Mouse (Mus musculus): ENCODE data around the gene Flywch1.

Gene Flywch1

DNA sequence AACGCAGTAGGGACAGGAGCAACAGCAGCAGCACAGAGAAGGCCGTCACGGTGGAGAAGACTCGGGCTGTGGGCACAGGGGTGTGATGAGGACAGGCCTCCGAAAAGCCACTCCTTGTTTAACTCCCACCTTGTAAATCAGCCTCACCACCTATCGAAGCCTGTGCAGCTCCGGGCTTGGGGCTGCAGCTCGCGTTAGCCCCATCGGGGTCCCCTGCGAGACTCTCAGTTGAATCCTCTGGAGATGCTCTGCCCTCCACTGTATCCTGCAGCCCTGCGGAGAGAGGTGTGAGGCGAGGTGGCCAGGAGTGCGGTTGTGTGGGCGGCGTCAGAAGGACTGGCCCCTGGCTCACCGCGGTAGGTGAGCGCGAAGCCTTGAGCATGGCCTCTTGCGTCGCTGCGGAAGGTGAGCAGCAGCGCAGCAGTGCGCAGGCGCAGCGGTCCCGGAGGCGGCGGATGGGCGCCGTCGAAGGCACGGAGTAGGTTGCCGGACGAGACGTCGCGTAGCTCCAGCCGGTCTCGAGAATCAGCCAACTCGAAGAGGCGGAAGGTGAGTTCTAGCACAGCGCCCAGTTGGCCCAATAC, 29.1 kb downstream of the Flywch1 start:
- DNase-seq: peak; percentile 65

DNA sequence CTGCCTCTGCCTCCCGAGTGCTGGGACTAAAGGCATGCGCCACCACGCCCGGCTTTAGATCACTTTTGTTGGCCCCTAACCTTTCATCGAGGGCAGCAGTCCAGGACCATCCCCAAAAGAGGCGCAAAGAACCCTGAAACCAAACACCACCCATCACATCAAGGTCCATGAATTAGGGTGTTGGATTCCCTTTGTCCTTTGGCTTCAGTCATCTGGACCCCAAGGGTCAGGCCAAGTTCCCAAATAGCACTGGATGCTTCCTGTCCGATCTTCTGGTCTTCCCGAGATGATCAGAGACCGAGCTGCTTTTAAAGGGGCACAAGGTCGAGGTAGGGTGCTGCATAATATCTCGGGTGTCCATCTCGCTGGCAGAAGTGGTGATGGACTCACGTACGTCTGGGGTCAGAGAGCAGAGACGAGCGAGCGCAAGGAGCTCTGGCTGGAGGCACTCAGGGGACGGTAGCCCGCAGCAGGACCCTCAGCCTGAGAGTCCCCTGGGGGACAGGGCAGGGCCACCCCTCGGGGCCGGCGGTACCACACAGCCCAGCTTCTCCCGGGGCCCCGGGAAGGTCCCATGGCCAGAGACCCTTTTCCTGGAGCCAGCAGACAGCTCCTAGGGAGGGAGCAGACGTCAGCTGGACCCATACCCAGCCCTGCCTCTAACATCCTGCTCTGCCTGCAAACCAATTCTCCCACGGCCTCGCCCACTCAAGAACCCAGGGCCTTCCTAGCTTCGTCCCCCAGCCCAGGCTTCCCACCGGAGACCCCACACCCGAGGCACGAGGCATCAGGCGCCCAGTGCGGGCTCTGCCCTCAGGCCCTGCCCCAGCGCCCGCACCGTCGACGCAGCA, 29.8 kb downstream of the Flywch1 start:
- DNase-seq: no peak

DNA sequence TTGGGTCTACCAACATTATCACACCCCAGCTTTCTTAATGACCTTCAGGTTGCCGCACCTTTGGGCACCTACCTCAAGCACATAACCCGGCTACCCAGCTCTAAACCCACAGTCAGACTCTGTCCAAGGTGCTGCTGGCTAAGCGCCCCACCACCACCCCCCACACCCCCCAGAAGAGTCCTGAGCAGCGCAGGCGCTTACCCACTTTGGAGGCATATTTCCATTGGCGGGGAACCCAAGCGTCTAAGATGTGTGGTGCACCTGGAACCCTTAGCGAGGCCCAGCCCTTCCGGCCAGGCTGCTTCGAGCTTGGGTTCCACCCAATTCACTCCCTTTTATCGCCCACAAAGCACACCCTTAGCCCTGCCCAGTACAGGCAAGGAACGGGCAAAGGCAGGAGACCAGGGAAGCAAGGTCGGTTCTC, 30.8 kb downstream of the Flywch1 start, which contains the start of gene Paqr4:
Paqr4 (minus strand) TSS at position 270 of the 424 bp plus-strand sequence.
- peak; percentile 39 for DNase-seq

DNA sequence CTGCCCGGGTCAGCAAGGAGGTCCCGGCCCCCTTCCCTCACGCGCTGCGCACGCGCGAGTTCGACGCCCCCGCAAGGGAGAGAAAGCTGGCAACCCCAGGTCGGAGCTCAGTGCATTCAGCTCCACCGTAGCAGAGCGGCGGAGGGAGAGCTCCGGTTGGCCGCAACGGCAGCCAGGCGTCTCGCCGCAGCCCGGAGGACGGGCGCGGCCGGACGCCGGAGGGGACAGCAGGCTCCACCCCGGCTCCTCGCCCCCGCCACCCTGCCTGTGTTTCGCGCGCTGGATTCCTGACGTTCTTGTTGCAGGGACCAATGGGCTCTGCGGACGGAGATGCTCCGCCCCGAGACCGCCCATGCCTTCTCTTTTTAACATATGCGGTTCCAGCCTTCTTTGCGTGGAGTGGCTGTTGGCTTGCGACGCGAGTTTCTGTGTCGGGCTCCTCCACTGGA, 31.2 kb downstream of the Flywch1 start:
- peak; percentile 75 for DNase-seq

DNA sequence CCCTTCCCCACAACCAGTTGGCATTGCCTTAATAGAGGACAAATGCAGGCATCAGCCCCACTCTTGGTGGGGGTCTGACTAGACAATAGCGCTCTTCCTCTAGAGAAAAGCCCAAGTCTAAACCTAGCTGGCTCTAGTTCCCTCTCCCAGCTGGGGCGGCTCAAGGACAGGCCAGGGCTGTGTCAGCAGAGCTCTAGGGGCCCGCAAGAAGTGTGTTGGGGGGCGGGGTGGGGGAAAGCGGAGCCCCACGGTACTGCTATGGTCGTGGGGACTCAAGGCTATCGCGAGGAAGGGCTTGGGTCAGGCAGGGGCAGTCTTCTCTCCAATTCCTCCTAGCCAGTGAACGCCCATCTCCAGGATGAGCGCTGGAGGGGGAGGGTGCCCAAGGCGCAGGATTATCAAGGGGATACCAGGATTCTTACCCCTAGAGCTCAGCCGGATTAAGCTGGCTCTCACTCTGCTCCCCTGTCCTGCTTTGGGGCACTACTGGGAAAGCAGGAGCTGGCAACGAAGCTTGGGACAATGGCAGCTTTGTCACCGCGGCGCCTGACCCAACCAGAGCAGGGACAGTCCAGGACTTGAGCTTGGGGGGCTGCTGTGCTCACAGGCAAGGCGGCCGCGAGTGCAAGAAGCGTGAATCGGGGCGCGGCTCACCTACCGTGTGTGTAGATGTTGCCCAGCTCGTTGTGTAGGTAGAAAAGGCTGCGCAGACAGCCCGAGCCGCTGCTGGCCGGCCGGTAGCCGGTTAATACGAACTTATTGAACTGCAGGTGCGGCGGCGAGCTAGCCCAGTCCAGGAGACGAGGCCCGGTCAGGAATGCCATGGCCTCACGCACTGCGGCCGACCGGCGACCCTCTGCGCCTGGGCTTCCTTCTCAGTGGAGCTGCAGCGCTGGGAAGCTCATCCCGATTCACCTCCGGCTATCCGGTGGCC, 31.9 kb downstream of the Flywch1 start:
- no peak for DNase-seq

- DNase-seq: no peak
Measured at GRCm38 (mm10) chr17:23738836-23739201, 32.6 kb downstream of the Flywch1 start.

DNA sequence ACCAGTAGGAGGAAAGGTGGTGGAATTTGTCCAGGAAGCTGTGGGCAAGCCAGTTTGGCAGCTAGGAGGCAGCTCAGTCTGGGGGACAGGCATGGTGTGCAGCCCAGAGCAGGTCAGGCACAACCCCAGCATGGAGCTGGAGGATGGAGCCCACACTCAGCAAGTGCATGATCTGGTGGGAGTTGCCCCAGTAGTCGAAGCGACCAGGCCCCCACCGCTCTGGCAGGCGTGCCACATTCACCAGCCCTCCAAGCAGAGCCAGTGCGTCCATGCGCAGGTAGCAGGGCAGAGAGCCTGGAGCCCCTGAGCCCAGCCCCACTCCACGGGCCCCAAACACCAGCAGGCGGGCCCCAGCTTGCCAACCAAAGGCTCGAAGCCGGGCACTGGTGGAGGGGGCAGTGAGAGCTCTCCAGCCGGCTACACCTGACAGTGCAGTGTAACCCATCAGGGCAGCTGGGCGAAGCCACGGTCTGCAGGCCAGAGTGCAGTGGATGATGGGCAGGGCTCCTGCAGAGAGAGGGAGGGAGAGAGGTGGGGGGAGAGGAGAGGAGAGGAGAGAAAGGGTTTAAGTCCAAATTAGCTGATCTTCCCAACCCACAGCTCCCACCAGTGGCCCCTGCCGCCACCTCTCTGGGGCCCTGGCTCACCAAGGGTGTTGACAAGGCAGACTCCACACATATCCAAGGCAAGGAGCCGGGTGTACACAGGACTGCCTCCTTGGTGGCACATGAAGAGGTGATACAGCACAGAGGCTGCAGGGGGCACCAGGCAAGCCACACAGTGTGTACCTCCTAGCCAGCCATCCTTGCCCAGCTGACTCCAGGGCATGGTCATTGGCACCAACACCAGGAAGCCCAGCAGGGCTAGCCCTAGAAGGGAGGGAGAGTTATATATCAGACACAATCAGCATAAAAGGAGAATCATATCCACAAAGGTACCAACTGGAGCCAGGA, 33.6 kb downstream of the Flywch1 start:
- DNase-seq: no peak

DNA sequence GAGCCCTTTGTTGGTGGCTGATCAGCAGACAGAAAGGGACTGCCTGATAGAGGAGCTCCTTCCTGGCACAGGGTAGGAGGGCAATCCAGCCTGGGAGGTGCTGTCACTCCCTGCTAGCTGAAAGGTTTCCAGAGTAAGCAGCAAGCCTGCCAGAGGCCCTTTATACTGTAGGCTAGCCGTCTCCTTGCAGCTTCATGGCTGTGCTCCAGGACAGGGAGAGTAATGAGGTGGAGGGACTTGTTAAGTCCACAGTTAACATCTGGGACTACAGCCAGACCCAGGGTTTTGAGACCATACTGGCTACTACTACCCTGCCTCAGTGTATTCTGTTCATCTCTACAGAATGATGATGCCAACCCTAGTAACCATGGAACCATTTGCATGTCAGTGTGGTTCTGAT, 37.1 kb downstream of the Flywch1 start:
- DNase-seq: no peak

DNA sequence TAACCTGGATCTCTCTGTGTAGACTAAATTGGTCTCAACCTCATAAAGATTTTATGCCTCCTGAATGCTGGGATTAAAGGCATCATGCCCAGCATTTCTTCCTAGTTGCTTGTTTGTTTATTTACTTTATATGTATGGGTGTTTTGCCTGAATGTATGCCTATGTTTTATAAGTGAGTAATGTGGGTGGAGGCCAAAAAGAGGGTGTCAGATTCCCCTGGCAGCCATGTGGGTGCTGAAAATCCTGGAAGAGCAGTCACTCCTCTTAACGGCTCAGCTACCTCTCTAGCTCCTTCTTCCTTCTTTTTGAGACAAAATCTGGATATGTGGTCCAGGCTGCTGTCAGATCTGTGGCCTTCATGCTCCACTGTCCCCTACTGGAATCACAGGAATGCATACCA, 41.0 kb downstream of the Flywch1 start:
- DNase-seq: no peak

DNA sequence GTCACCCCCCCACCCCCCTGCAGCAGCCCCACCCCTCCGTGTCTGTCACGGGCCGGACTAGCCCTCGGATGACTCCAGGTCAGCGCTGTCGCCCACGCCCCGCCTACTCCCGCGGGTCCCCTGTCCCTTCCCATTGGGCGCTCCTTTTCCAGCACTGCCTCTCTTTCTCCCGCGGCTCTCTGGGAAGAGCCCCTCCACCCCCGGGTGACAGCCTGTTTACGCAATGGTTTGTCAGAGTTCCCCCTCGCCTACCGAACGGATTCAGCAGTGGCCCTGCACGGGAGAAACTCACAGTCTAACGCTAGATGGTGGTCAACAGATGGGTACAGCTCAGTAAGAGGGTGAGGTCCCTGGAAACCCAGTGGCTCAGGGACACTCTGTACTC, 44.7 kb downstream of the Flywch1 start:
- no peak for DNase-seq

- DNase-seq: peak; percentile 97
Measured at GRCm38 (mm10) chr17:23725999-23726757, 45.2 kb downstream of the Flywch1 start, which contains the start of gene Pkmyt1. Gene Pkmyt1 (plus strand): TSS chr17:23726336.

GRCm38 (mm10) chr17:23725477-23725876, 45.9 kb downstream of the Flywch1 start:
- no peak for DNase-seq

GRCm38 (mm10) chr17:23722376-23723125, 48.9 kb downstream of the Flywch1 start, which contains the start of gene 1520401A03Rik:
Gene 1520401A03Rik (minus strand): TSS chr17:23722783.
- no peak for DNase-seq

GRCm38 (mm10) chr17:23721886-23722285, 49.5 kb downstream of the Flywch1 start:
- DNase-seq: no peak

DNA sequence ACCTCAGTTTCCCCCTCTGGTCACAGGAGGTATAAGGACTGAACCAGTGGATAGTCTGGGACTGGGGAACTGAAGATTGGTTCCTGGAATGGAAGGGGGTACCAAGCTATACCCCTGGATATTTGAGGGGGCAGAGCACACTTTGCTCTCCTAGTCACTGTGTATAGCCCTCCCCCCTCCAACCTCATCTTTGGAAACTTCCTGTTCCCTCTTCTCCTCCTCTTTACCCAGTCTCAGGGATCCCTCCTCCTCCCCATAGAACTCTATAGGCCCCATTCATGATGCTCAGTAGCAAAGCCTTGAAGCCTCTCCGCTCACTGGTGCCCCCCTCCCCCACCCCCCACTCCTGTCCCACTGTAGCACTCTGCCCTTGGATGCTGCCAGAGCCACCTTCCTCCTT, 51.9 kb downstream of the Flywch1 start:
- no peak for DNase-seq

DNA sequence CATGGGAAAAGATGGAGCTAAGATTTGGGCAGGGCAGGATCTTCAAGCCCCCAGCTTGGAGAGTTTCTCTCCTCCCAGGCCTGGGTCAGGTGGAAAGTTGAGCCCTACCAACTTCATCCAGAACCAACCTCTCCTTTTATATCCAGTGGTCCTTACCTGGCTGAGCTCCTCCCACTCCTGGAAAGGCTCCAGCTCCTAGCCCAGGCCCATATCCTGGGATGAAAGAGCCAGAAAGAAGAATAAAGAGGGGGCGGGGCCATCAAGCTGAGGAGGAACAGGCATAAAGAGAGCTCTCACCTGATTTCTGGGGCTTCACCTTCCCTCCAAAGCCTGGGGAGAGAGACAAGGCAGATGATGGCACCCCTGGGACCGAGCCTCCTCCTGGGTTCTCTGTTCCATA, 54.4 kb downstream of the Flywch1 start:
- DNase-seq: no peak

GRCm38 (mm10) chr17:23706212-23706611, 65.2 kb downstream of the Flywch1 start:
- DNase-seq: peak; percentile 72

DNA sequence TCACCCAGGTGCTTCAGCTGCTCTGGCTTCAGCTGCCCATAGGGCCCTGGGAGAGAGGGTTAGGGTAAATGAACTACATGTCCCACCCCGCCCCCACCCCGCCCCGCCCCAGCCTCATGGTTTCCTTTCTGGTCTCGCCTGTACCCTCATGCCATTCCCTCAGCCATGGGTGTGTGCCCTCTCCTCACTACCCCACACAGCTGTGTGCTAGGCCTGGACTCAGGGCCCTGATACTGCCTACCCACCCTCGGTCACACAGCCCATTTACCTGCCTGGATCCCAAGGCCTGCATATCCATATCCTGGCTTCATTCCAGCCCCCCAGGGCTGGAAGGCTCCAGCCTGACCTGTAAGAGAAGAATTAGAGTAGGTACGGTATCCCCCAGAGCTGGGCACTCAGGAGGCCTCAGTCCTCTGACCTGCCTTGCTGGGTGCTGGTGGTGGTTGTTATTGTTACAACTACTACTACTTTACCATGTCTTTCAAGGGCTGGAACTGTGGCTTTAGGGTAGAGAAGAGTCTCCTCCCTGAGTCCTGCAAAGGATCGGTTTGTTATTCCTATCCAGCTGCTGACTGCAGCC, 65.8 kb downstream of the Flywch1 start:
- DNase-seq: no peak

DNA sequence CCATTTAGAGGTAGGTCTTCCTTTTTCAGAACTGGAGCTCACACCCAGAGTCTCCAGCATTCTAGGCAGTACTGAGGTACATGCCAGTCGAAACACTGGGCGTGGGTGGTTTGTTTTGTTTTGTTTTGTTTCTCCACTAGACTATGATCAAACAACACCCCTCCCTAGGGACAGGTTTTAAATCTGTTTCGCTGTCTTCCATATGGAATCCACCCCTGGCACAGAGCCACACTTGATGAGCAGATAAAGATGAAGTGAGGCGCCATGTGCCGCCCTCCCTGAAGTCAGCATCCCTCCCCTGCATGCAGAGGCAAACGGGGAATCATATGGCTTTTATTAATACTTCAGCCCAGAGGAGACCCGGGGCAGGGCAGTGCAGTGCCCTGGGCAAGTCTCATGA, 66.7 kb downstream of the Flywch1 start:
- DNase-seq: no peak

GRCm38 (mm10) chr17:23703301-23703700, 68.1 kb downstream of the Flywch1 start:
- DNase-seq: no peak

Measured in thymus, postnatal 14 days (tissue).